Mouse (Mus musculus): Measurements from ENCODE around the gene Eif3f. TPM values are rescaled to one million over a fixed set of nuclear protein-coding genes. Genes with fewer than 3 reads are reported as not detected.
A peak's percentile ranks its signal among the peaks of the same experiment; 100 is the strongest.

The Eif3f gene
- polyA plus RNA-seq, 1 experiment: 91.9 TPM

- TF ChIP-seq POLR2A (IDR thresholded peaks at IDR 0.05; ENCODE audit: extremely low read depth, insufficient read depth, low read length) (no peak), CTCF (IDR thresholded peaks at IDR 0.05; ENCODE audit: extremely low read depth, insufficient read depth, low read length) (no peak)
- no peak overlapping the region for H3K4me3 ChIP-seq (ENCODE audit: insufficient read depth, low read length)
- no peak overlapping the region for H3K27ac ChIP-seq (ENCODE audit: insufficient read depth, low read length)
- H3K4me1 ChIP-seq (ENCODE audit: control insufficient read depth, insufficient read depth, low read length): no peaks in the 10 kb centered on the region; the same call in 1 of the 2 replicates
Observed at GRCm38 (mm10) chr7:108957734-108958133, 23.5 kb downstream of the Eif3f start.

GRCm38 (mm10) chr7:108965968-108966367 is 31.8 kb downstream of the Eif3f start:
- Histone ChIP-seq H3K27ac (ENCODE audit: insufficient read depth, low read length) (no peak overlapping the region), H3K4me3 (ENCODE audit: insufficient read depth, low read length) (no peak overlapping the region), H3K4me1 (ENCODE audit: control insufficient read depth, insufficient read depth, low read length) (peaks cover 2% of the 10 kb centered on the region; the same call in 1 of the 2 replicates)
- TF ChIP-seq CTCF (IDR thresholded peaks at IDR 0.05; ENCODE audit: extremely low read depth, insufficient read depth, low read length) (peak; percentile 21; the same call in 1 of the 2 replicates), POLR2A (IDR thresholded peaks at IDR 0.05; ENCODE audit: extremely low read depth, insufficient read depth, low read length) (no peak)

GRCm38 (mm10) chr7:108966742-108967362 is 32.6 kb downstream of the Eif3f start:
- peaks cover 2% of the 10 kb centered on the region for H3K4me1 ChIP-seq (ENCODE audit: control insufficient read depth, insufficient read depth, low read length)
- H3K27ac ChIP-seq (ENCODE audit: insufficient read depth, low read length): no peak overlapping the region
- H3K4me3 ChIP-seq (ENCODE audit: insufficient read depth, low read length): no peak overlapping the region
- TF ChIP-seq POLR2A (IDR thresholded peaks at IDR 0.05; ENCODE audit: extremely low read depth, insufficient read depth, low read length) (no peak), CTCF (IDR thresholded peaks at IDR 0.05; ENCODE audit: extremely low read depth, insufficient read depth, low read length) (peak; percentile 91)

GRCm38 (mm10) chr7:108968201-108968600 is 34.0 kb downstream of the Eif3f start:
- H3K4me3 ChIP-seq (ENCODE audit: insufficient read depth, low read length): no peak overlapping the region
- H3K27ac ChIP-seq (ENCODE audit: insufficient read depth, low read length): no peak overlapping the region
- peaks cover 8% of the 10 kb centered on the region for H3K4me1 ChIP-seq (ENCODE audit: control insufficient read depth, insufficient read depth, low read length)
- TF ChIP-seq CTCF (IDR thresholded peaks at IDR 0.05; ENCODE audit: extremely low read depth, insufficient read depth, low read length): no peak
- TF ChIP-seq POLR2A (IDR thresholded peaks at IDR 0.05; ENCODE audit: extremely low read depth, insufficient read depth, low read length): no peak

- H3K4me3 ChIP-seq (ENCODE audit: insufficient read depth, low read length): no peak overlapping the region
- H3K4me1 ChIP-seq (ENCODE audit: control insufficient read depth, insufficient read depth, low read length): peaks cover 8% of the 10 kb centered on the region
- no peak overlapping the region for H3K27ac ChIP-seq (ENCODE audit: insufficient read depth, low read length)
- TF ChIP-seq POLR2A (IDR thresholded peaks at IDR 0.05; ENCODE audit: extremely low read depth, insufficient read depth, low read length) (no peak), CTCF (IDR thresholded peaks at IDR 0.05; ENCODE audit: extremely low read depth, insufficient read depth, low read length) (no peak)
Observed at GRCm38 (mm10) chr7:108972273-108972672, 38.1 kb downstream of the Eif3f start.

- peaks cover 2% of the 10 kb centered on the region for H3K4me1 ChIP-seq (ENCODE audit: control insufficient read depth, insufficient read depth, low read length)
- no peak overlapping the region for H3K27ac ChIP-seq (ENCODE audit: insufficient read depth, low read length)
- H3K4me3 ChIP-seq (ENCODE audit: insufficient read depth, low read length): no peak overlapping the region
- TF ChIP-seq CTCF (IDR thresholded peaks at IDR 0.05; ENCODE audit: extremely low read depth, insufficient read depth, low read length) (no peak), POLR2A (IDR thresholded peaks at IDR 0.05; ENCODE audit: extremely low read depth, insufficient read depth, low read length) (no peak)
Observed at GRCm38 (mm10) chr7:108985934-108986708, 51.9 kb downstream of the Eif3f start.

GRCm38 (mm10) chr7:108991207-108991606 is 57.0 kb downstream of the Eif3f start:
- Histone ChIP-seq H3K27ac (ENCODE audit: insufficient read depth, low read length) (peak overlapping the region; percentile 8), H3K4me1 (ENCODE audit: control insufficient read depth, insufficient read depth, low read length) (0 out of 2 replicates have a peak, but pooled peaks cover 3% of the 10 kb centered on the region), H3K4me3 (ENCODE audit: insufficient read depth, low read length) (peak overlapping the region; percentile 16)
- no peak for TF ChIP-seq CTCF (IDR thresholded peaks at IDR 0.05; ENCODE audit: extremely low read depth, insufficient read depth, low read length)
- TF ChIP-seq POLR2A (IDR thresholded peaks at IDR 0.05; ENCODE audit: extremely low read depth, insufficient read depth, low read length): peak; percentile 58; the same call in 1 of the 2 replicates

Other genes with a start within 250 kb of the Eif3f start
- gene Olfr512, start 221.1 kb upstream of the Eif3f start, polyA plus RNA-seq (2012; rRNA removed): not detected in 2 replicates
- not detected in 2 replicates for gene Olfr513, start 183.4 kb upstream of the Eif3f start, polyA plus RNA-seq (2012; rRNA removed)
- not detected in 2 replicates for gene Olfr514, start 108.4 kb upstream of the Eif3f start, polyA plus RNA-seq (2012; rRNA removed)
- not detected in 2 replicates for gene Olfr516, start 83.9 kb upstream of the Eif3f start, polyA plus RNA-seq (2012; rRNA removed)
- not detected in 2 replicates for gene Olfr517, start 62.0 kb upstream of the Eif3f start, polyA plus RNA-seq (2012; rRNA removed)
- not detected in 2 replicates for gene Olfr518, start 49.4 kb upstream of the Eif3f start, polyA plus RNA-seq (2012; rRNA removed)
- not detected in 2 replicates for gene Olfr519, start 40.0 kb upstream of the Eif3f start, polyA plus RNA-seq (2012; rRNA removed)
- 0.04 and 0.06 TPM in 2 replicates for gene Nlrp10, start 4.2 kb upstream of the Eif3f start, polyA plus RNA-seq (2012; rRNA removed)
- 161 and 176 TPM in 2 replicates for gene Tub, start 15.9 kb downstream of the Eif3f start, polyA plus RNA-seq (2012; rRNA removed)
- 42.7 and 42.8 TPM in 2 replicates for gene Ric3, start 148.9 kb downstream of the Eif3f start, polyA plus RNA-seq (2012; rRNA removed)
- 24.0 and 30.5 TPM in 2 replicates for gene Lmo1, start 240.8 kb downstream of the Eif3f start, polyA plus RNA-seq (2012; rRNA removed)